Comparison of ENCODE assay signal across 9 mouse cellular contexts in the genomic region with DNA sequence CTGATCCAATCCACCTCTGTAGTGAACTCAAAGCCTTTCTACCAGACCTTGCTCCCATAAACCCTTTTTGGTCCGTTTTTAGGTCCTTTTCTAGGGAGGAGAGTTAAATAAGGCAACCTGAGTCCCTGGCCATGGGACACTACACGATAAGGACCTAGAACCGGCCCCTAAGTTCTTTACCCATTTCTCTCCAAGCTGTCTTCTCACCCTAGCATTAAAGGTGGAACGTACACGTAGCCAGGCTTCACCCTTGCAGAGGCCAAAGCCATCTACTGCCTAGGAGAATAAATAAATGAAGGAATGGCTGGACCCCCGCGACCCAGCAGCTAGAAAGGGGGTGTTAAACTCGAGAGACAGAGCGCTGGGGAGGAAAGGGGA. TPM values are rescaled to one million over a fixed set of nuclear protein-coding genes. Genes with fewer than 3 reads are reported as not detected.
DNase-seq lines count a peak whose midpoint lies in the region; ATAC-seq and TF ChIP-seq lines count a peak whose summit lies in the region.
"Had no signal": no experiment of that assay in that cellular context is flagged by ENCODE, and none has a peak within 500 bp of the region (broad histone marks: within the 10 kb centered on the region; RNA-seq: fewer than 3 reads in every experiment).

No protein-coding gene starts in this region.

- no peaks in the 10 kb centered on the region for H3K9me3 ChIP-seq in heart, embryonic 15.5 days (replicated peaks)
- no peaks in the 10 kb centered on the region for H3K9me3 ChIP-seq in hindbrain, embryonic 10.5 days
- H3K9me3 ChIP-seq in midbrain, embryonic 11.5 days (ENCODE audit: control insufficient read depth, low read length) = no peaks in the 10 kb centered on the region

- no peak for TF ChIP-seq CTCF in brain, embryonic 14.5 days (IDR thresholded peaks at IDR 0.05; ENCODE audit: borderline replicate concordance, extremely low read depth, insufficient read depth, insufficient read length)

- no peak overlapping the region for H3K9ac ChIP-seq in heart, embryonic 15.5 days
- peak overlapping the region; percentile 61 for H3K9ac ChIP-seq in midbrain, embryonic 11.5 days (ENCODE audit: low read length)

- H3K36me3 ChIP-seq in heart, embryonic 15.5 days = no peaks in the 10 kb centered on the region
- H3K36me3 ChIP-seq in hindbrain, embryonic 10.5 days = no peaks in the 10 kb centered on the region
- no peaks in the 10 kb centered on the region for H3K36me3 ChIP-seq in midbrain, embryonic 11.5 days (ENCODE audit: control insufficient read depth, insufficient read depth, low read length)

- H3K4me1 ChIP-seq in heart, embryonic 15.5 days (replicated peaks) = peaks cover 22% of the 10 kb centered on the region
- peaks cover 39% of the 10 kb centered on the region for H3K4me1 ChIP-seq in hindbrain, embryonic 10.5 days (replicated peaks)
- peaks cover 21% of the 10 kb centered on the region for H3K4me1 ChIP-seq in midbrain, embryonic 11.5 days (ENCODE audit: control insufficient read depth, insufficient read depth, low read length)

- TF ChIP-seq POLR2A in brain, embryonic 14.5 days (IDR thresholded peaks at IDR 0.05; ENCODE audit: borderline replicate concordance, extremely low read depth, insufficient read depth, insufficient read length, poor library complexity, severe bottlenecking) = no peak

- no peak for DNase-seq in heart, postnatal 36 days
- DNase-seq in brain, embryonic 14.5 days (ENCODE audit: low read depth) = peak; percentile 25
- no peak for DNase-seq in hindbrain, embryonic 10.5 days (ENCODE audit: low spot score)
- DNase-seq in midbrain, embryonic 11.5 days (ENCODE audit: low spot score, missing footprints) = peak; percentile 94
- DNase-seq in adrenal gland, postnatal 4 days (ENCODE audit: low spot score in 2 of 2) = no peak
- no peak for DNase-seq in adrenal gland, adult 2 months
- no peak for DNase-seq in gastrocnemius, postnatal 4 days (ENCODE audit: low spot score in 2 of 2)
- DNase-seq: gastrocnemius, postnatal 25 days had no signal

- no peak overlapping the region for H3K27ac ChIP-seq in heart, embryonic 15.5 days
- H3K27ac ChIP-seq in hindbrain, embryonic 10.5 days = peak overlapping the region; percentile 81
- peak overlapping the region; percentile 1; the same call in 1 of the 2 replicates for H3K27ac ChIP-seq in midbrain, embryonic 11.5 days (ENCODE audit: low read depth, low read length)

- H3K4me3 ChIP-seq in heart, embryonic 15.5 days = peak overlapping the region; percentile 54
- H3K4me3 ChIP-seq in hindbrain, embryonic 10.5 days = peak overlapping the region; percentile 57
- peak overlapping the region; percentile 41 for H3K4me3 ChIP-seq in midbrain, embryonic 11.5 days (ENCODE audit: low read depth, low read length)

- WGBS in heart, embryonic 15.5 days = 2% methylated on average over 9 of the region's 9 CpGs
- WGBS in hindbrain, embryonic 10.5 days = under 1% methylated on average over 9 of the region's 9 CpGs
- WGBS in midbrain, embryonic 11.5 days = under 1% methylated on average over 9 of the region's 9 CpGs

- no peak for ATAC-seq in heart, embryonic 15.5 days (replicated peaks; ENCODE audit: insufficient number of reproducible peaks, insufficient read depth, low FRiP score, low read depth)
- ATAC-seq in midbrain, embryonic 11.5 days (ENCODE audit: low FRiP score) = no peak

- H3K4me2 ChIP-seq in heart, embryonic 15.5 days = peak overlapping the region; percentile 82
- H3K4me2 ChIP-seq in midbrain, embryonic 11.5 days = peak overlapping the region; percentile 73

- intact Hi-C loops in heart, postnatal 36 days (cut with DNase I) = loop anchor here (5.0 kb wide), 2 partner anchors 53 to 68 kb away; partner anchors contain the start of gene Esam

- H3K27me3 ChIP-seq in heart, embryonic 15.5 days = peaks cover 80% of the 10 kb centered on the region
- H3K27me3 ChIP-seq in hindbrain, embryonic 10.5 days (ENCODE audit: insufficient read depth, poor library complexity, severe bottlenecking) = peaks cover 98% of the 10 kb centered on the region
- H3K27me3 ChIP-seq in midbrain, embryonic 11.5 days (ENCODE audit: control insufficient read depth, insufficient read depth, low read length) = peaks cover 84% of the 10 kb centered on the region

RNA-seq across cellular contexts. Expression of gene Robo3, which starts 26.6 kb away (rescaled TPM):
- polyA plus RNA-seq in heart, embryonic 15.5 days (2015; fragmentation: Nextera tagmentation; extraction: Ambion mirVana) = 0.11 and 0.13 TPM in 2 replicates
- not detected for total RNA-seq in heart, postnatal 36 days (2021)
- polyA plus RNA-seq in brain, embryonic 14.5 days (2012; rRNA removed) = 33.5 and 41.6 TPM in 2 replicates
- polyA plus RNA-seq in hindbrain, embryonic 10.5 days (2016; fragmentation: Nextera tagmentation; extraction: Ambion mirVana) = 29.1 and 148 TPM in 2 replicates
- polyA plus RNA-seq in midbrain, embryonic 11.5 days (2014; fragmentation: Nextera tagmentation; extraction: Ambion mirVana) = 40.1 and 43.9 TPM in 2 replicates
- total RNA-seq in adrenal gland, postnatal 4 days (2021) = 1 to 10 TPM in 1 of 2 experiments, under 1 TPM in 1; 0.56 to 1.0 TPM
- total RNA-seq in adrenal gland, adult 2 months (2021) = under 1 TPM; 0.62 to 0.75 TPM
- polyA plus RNA-seq in adrenal gland, adult 2 months (2012; rRNA removed) = 2.9 and 5.9 TPM in 2 replicates
- not detected for total RNA-seq in gastrocnemius, postnatal 4 days (2021)
- total RNA-seq: gastrocnemius, postnatal 25 days had no signal

RNA-seq across cellular contexts. Expression of gene Msantd2, which starts 29.5 kb away (rescaled TPM):
- polyA plus RNA-seq in heart, embryonic 15.5 days (2015; fragmentation: Nextera tagmentation; extraction: Ambion mirVana) = 9.5 and 14.8 TPM in 2 replicates
- total RNA-seq in heart, postnatal 36 days (2021) = 1 to 10 TPM; 6.7 to 6.9 TPM
- 65.0 and 72.6 TPM in 2 replicates for polyA plus RNA-seq in brain, embryonic 14.5 days (2012; rRNA removed)
- 36.8 and 40.0 TPM in 2 replicates for polyA plus RNA-seq in hindbrain, embryonic 10.5 days (2016; fragmentation: Nextera tagmentation; extraction: Ambion mirVana)
- polyA plus RNA-seq in midbrain, embryonic 11.5 days (2014; fragmentation: Nextera tagmentation; extraction: Ambion mirVana) = 35.8 and 36.4 TPM in 2 replicates
- 10 to 100 TPM; 31.3 to 33.2 TPM for total RNA-seq in adrenal gland, postnatal 4 days (2021)
- total RNA-seq in adrenal gland, adult 2 months (2021) = 10 to 100 TPM; 15.3 to 22.7 TPM
- polyA plus RNA-seq in adrenal gland, adult 2 months (2012; rRNA removed) = 26.0 and 29.9 TPM in 2 replicates
- 10 to 100 TPM; 17.7 to 19.5 TPM for total RNA-seq in gastrocnemius, postnatal 4 days (2021)

RNA-seq across cellular contexts. Expression of gene Robo4, which starts 58.0 kb away (rescaled TPM):
- 9.2 and 10.8 TPM in 2 replicates for polyA plus RNA-seq in heart, embryonic 15.5 days (2015; fragmentation: Nextera tagmentation; extraction: Ambion mirVana)
- total RNA-seq in heart, postnatal 36 days (2021) = 10 to 100 TPM; 29.6 to 38.7 TPM
- 4.8 and 7.2 TPM in 2 replicates for polyA plus RNA-seq in brain, embryonic 14.5 days (2012; rRNA removed)
- polyA plus RNA-seq in hindbrain, embryonic 10.5 days (2016; fragmentation: Nextera tagmentation; extraction: Ambion mirVana) = 6.6 and 7.7 TPM in 2 replicates
- polyA plus RNA-seq in midbrain, embryonic 11.5 days (2014; fragmentation: Nextera tagmentation; extraction: Ambion mirVana) = 5.1 and 5.3 TPM in 2 replicates
- 10 to 100 TPM; 31.3 to 32.9 TPM for total RNA-seq in adrenal gland, postnatal 4 days (2021)
- 10 to 100 TPM; 17.3 to 27.0 TPM for total RNA-seq in adrenal gland, adult 2 months (2021)
- 47.5 and 54.0 TPM in 2 replicates for polyA plus RNA-seq in adrenal gland, adult 2 months (2012; rRNA removed)
- total RNA-seq in gastrocnemius, postnatal 4 days (2021) = 10 to 100 TPM; 23.6 to 27.2 TPM

Comparison
In these comparisons a context has a peak if more than half of its experiments do, and no peak if none do; other contexts are left out.
1. DNase-seq: peak in brain, embryonic 14.5 days (single experiment) and midbrain, embryonic 11.5 days (single experiment); none in heart, postnatal 36 days (0 of 2), hindbrain, embryonic 10.5 days (single experiment), adrenal gland, postnatal 4 days (0 of 2), adrenal gland, adult 2 months (single experiment) and gastrocnemius, postnatal 4 days (0 of 2).
2. Peak in every context shown above with its lines, with median percentiles within 50 percentile points of each other: H3K4me3 ChIP-seq.